Mouse (Mus musculus) forebrain, embryonic 11.5 days (tissue): Measurements from ENCODE around the gene Tomm34. TPM values are rescaled to one million over a fixed set of nuclear protein-coding genes. Genes with fewer than 3 reads are reported as not detected.

Experiments
- ATAC-seq: fragments of 200-750 bp; cut with Nextera tagmentation; replicated peaks from 2 replicates; pipeline ENCODE4 v1.8.0; 2017; ENCODE audit warnings: moderate TSS enrichment; ENCODE audit not compliant: low FRiP score
- DNase-seq: peaks from one replicate; pipeline ENCODE4 v3.0.0-alpha.2; 2017; ENCODE audit warnings: low spot score
- H3K27ac ChIP-seq: fragments of 300-500 bp; sonication (generic); 2 replicates; pipeline ENCODE4 v1.5.1; 2014; ENCODE audit warnings: low read depth, low read length
- H3K27me3 ChIP-seq: fragments of 300-500 bp; sonication (generic); 2 replicates; pipeline ENCODE4 v1.6.1; 2014; ENCODE audit warnings: mild to moderate bottlenecking, low read length, mixed read lengths; ENCODE audit not compliant: control insufficient read depth, insufficient read depth
- H3K36me3 ChIP-seq: fragments of 300-500 bp; sonication (generic); 2 replicates; pipeline ENCODE4 v1.6.1; 2014; ENCODE audit warnings: mild to moderate bottlenecking, low read length, moderate library complexity, mixed read lengths; ENCODE audit not compliant: control insufficient read depth, insufficient read depth
- H3K4me1 ChIP-seq: fragments of 300-500 bp; sonication (generic); replicated peaks from 2 replicates; pipeline ENCODE4 v1.6.1; 2014; ENCODE audit warnings: low read length, mixed read lengths; ENCODE audit not compliant: control insufficient read depth, insufficient read depth
- H3K4me2 ChIP-seq: fragments of 300-500 bp; sonication (generic); 2 replicates; pipeline ENCODE4 v1.6.1; 2014; ENCODE audit warnings: low read depth, mild to moderate bottlenecking, low read length, moderate library complexity, mixed read lengths; ENCODE audit not compliant: severe bottlenecking
- H3K4me3 ChIP-seq: fragments of 300-500 bp; sonication (generic); 2 replicates; pipeline ENCODE4 v1.5.1; 2014; ENCODE audit warnings: low read depth, low read length
- H3K9ac ChIP-seq: fragments of 300-500 bp; sonication (generic); 2 replicates; pipeline ENCODE4 v1.6.1; 2014; ENCODE audit warnings: low read length
- H3K9me3 ChIP-seq: fragments of 300-500 bp; sonication (generic); 2 replicates; pipeline ENCODE4 v1.6.1; 2016; ENCODE audit warnings: low read length, mixed read lengths; ENCODE audit not compliant: control insufficient read depth
- whole genome bisulfite sequencing: fragments of 180-500 bp; shearing (Covaris S2); extraction: QIAGEN DNeasy Blood & Tissue Kit; methylation state at CpG from one replicate; pipeline ENCODE4 v1.1.7; 2014; 5-methylcytosine and 5-hydroxymethylcytosine counted together
- polyA plus RNA-seq: library from polyadenylated mRNA; unstranded; fragments of >200 nt; fragmentation: Nextera tagmentation; extraction: Ambion mirVana; gene quantifications from 2 replicates; pipeline ENCODE4 v1.2.1, GENCODE M21; 2014

Tomm34 gene
- polyA plus RNA-seq, 1 experiment from 2014 or later: 52.7 TPM

- H3K27me3 ChIP-seq: no peaks in the 10 kb centered on the region
- ATAC-seq (no peak), DNase-seq (no peak)
- H3K4me3 ChIP-seq: no peak overlapping the region
- no peak overlapping the region for H3K27ac ChIP-seq
- no peaks in the 10 kb centered on the region; the same call in 1 of the 2 replicates for H3K36me3 ChIP-seq
- no peak overlapping the region for H3K9ac ChIP-seq
- 93% methylated on average over 19 of the region's 19 CpGs for WGBS
- no peaks in the 10 kb centered on the region for H3K4me1 ChIP-seq
- H3K4me2 ChIP-seq: no peak overlapping the region
- no peaks in the 10 kb centered on the region for H3K9me3 ChIP-seq
These were observed 12.8 kb upstream of the Tomm34 start for GRCm38 (mm10) chr2:164083609-164084341.

DNA sequence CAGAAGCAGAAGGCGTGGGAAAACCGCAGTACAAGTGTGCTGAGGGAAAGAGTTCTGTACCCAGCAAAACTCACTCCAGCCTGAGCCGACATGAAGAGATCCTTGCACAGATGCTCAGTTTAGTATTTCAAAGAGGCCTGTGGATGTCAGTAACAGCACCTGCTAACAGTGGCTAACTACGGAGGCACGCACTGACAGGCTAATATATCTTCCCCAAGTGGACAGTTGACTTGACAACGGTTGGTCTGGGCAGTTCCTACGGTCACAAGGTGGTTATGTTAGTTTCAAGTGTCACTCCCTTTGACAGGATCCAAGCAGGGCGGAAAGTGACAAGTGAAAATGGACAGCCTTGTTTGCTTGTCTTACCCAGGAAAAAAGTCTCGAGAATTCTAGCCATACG is 11.2 kb upstream of the Tomm34 start:
- 95% methylated on average over 10 of the region's 10 CpGs for WGBS
- ATAC-seq (no peak), DNase-seq (no peak)
- Histone ChIP-seq H3K36me3 (no peaks in the 10 kb centered on the region; the same call in 1 of the 2 replicates), H3K4me1 (no peaks in the 10 kb centered on the region), H3K9me3 (no peaks in the 10 kb centered on the region), H3K27ac (no peak overlapping the region), H3K4me2 (no peak overlapping the region), H3K27me3 (no peaks in the 10 kb centered on the region), H3K4me3 (no peak overlapping the region), H3K9ac (no peak overlapping the region)

DNA sequence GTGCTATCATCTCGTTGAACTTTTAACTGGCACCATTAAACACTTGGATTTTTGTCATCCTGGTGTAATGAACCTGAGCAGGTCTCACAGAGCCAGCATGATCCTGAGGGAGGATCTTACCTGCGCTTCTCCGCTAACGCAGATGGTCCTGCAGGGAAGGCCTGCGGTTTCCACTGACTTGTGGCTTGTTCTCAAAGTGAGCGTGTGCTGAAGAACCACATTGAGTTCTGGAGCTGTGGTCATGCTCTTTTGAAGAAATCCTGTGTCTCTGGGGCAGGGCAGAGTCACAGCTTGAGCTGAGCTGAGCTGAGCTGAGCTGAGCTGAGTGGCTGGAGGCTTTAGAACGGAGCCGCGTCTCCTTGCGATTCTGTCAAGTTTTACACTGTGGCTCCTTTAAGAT is 10.6 kb upstream of the Tomm34 start:
- no peak overlapping the region for H3K27ac ChIP-seq
- H3K27me3 ChIP-seq: no peaks in the 10 kb centered on the region
- H3K36me3 ChIP-seq: no peaks in the 10 kb centered on the region; the same call in 1 of the 2 replicates
- no peaks in the 10 kb centered on the region for H3K4me1 ChIP-seq
- H3K9ac ChIP-seq: no peak overlapping the region
- H3K4me3 ChIP-seq: no peak overlapping the region
- H3K9me3 ChIP-seq: no peaks in the 10 kb centered on the region
- no peak for ATAC-seq
- 96% methylated on average over 10 of the region's 10 CpGs for WGBS
- no peak for DNase-seq
- no peak overlapping the region for H3K4me2 ChIP-seq

GRCm38 (mm10) chr2:164079488-164079887 is 8.5 kb upstream of the Tomm34 start:
- no peaks in the 10 kb centered on the region for H3K9me3 ChIP-seq
- H3K36me3 ChIP-seq: no peaks in the 10 kb centered on the region; the same call in 1 of the 2 replicates
- H3K9ac ChIP-seq: no peak overlapping the region
- H3K4me2 ChIP-seq: no peak overlapping the region
- H3K27ac ChIP-seq: no peak overlapping the region
- WGBS: 95% methylated on average over 6 of the region's 6 CpGs
- ATAC-seq (no peak), DNase-seq (no peak)
- H3K4me1 ChIP-seq: peaks cover 5% of the 10 kb centered on the region; the same call in 1 of the 2 replicates
- H3K27me3 ChIP-seq: no peaks in the 10 kb centered on the region
- no peak overlapping the region for H3K4me3 ChIP-seq

DNA sequence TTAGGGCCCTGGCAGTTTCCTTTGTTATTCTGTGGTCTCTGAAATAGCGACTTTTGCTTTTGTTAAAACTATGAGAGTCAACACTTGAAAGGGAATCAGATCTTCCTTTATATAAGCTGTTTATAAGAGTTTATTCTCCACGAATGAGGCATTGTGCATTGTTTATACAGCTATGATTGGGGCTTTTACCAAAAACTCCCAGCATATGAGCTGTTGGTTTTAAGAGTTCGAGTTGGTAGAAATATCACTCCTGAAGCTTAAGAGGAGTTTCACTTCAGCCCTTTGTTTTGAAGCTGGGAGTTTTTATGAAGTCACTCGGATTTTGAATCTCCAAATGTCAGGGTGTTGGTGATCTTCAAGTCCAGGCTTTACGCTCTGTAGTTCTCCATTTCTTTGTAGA is 6.9 kb upstream of the Tomm34 start:
- no peak overlapping the region for H3K4me2 ChIP-seq

GRCm38 (mm10) chr2:164076874-164077425 is 6.0 kb upstream of the Tomm34 start:
- DNase-seq: no peak
- Histone ChIP-seq H3K9me3 (no peaks in the 10 kb centered on the region), H3K27ac (no peak overlapping the region), H3K36me3 (no peaks in the 10 kb centered on the region; the same call in 1 of the 2 replicates), H3K4me2 (no peak overlapping the region), H3K9ac (no peak overlapping the region), H3K27me3 (no peaks in the 10 kb centered on the region), H3K4me1 (peaks cover 5% of the 10 kb centered on the region; the same call in 1 of the 2 replicates), H3K4me3 (no peak overlapping the region)
- 91% methylated on average over 8 of the region's 8 CpGs for whole genome bisulfite sequencing
- ATAC-seq: no peak

More for the DNA sequence above, 6.9 kb upstream of the Tomm34 start:
- Histone ChIP-seq H3K9ac (no peak overlapping the region), H3K27ac (no peak overlapping the region), H3K36me3 (no peaks in the 10 kb centered on the region; the same call in 1 of the 2 replicates), H3K27me3 (no peaks in the 10 kb centered on the region), H3K4me1 (peaks cover 5% of the 10 kb centered on the region; the same call in 1 of the 2 replicates), H3K4me3 (no peak overlapping the region), H3K9me3 (no peaks in the 10 kb centered on the region)
- WGBS: 92% methylated on average over 5 of the region's 5 CpGs
- DNase-seq: no peak
- ATAC-seq: no peak

- Histone ChIP-seq H3K4me2 (peak overlapping the region; percentile 89), H3K27ac (no peak overlapping the region), H3K4me3 (peak overlapping the region; percentile 94), H3K27me3 (no peaks in the 10 kb centered on the region), H3K9me3 (no peaks in the 10 kb centered on the region), H3K36me3 (no peaks in the 10 kb centered on the region; the same call in 1 of the 2 replicates), H3K9ac (peak overlapping the region; percentile 81; the same call in 1 of the 2 replicates), H3K4me1 (peaks cover 5% of the 10 kb centered on the region; the same call in 1 of the 2 replicates)
- ATAC-seq (no peak), DNase-seq (no peak)
- WGBS: 57% methylated on average over 5 of the region's 5 CpGs
These were observed 4.1 kb upstream of the Tomm34 start for GRCm38 (mm10) chr2:164075088-164075487.

GRCm38 (mm10) chr2:164073918-164074578 is 3.1 kb upstream of the Tomm34 start:
- no peaks in the 10 kb centered on the region for H3K27me3 ChIP-seq
- no peaks in the 10 kb centered on the region for H3K9me3 ChIP-seq
- peak overlapping the region; percentile 94 for H3K4me3 ChIP-seq
- H3K9ac ChIP-seq: peak overlapping the region; percentile 81
- ATAC-seq: peak; percentile 85
- peak; percentile 98 for DNase-seq
- peak overlapping the region; percentile 89 for H3K4me2 ChIP-seq
- peaks cover 7% of the 10 kb centered on the region for H3K4me1 ChIP-seq
- no peak overlapping the region for H3K27ac ChIP-seq
- WGBS: under 1% methylated on average over 48 of the region's 48 CpGs
- no peaks in the 10 kb centered on the region for H3K36me3 ChIP-seq
